ENCODE assay signal across 1 mouse cellular context in the genomic region with DNA sequence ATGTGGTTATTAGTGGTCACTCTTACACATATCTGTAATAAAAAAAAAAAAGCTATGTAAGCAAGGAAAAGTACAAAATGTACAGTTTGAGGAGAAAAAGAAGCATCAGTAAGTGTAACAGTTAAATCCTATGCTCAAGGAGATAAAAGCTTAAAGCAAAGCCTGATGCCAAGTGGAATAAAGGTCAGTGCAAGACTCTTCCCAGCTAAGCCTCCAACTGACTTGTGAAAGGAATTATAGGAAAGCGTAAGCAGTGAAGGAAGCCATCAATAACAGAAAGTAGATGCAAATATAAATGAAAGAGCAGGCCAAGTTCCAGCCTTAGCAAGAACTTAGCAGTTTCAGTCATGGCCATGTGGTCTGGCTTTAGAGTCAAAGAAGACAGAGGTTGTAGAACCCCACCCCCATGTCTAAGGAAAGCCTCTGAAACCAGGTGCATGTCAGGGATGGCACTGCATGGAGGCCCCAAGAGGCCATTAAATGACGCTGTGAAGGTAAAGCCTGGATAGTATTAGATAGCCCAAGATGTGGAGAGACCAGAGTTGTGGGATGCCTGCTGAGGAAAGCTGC.
TF ChIP-seq lines count a peak whose summit lies in the region.

No protein-coding gene starts in this region.

TF ChIP-seq in CH12.LX, 34 proteins besides CTCF, POLR2A, EP300 and RAD21 (continued from another document):
- TF ChIP-seq ELF1 (IDR thresholded peaks at IDR 0.05; ENCODE audit: low read depth, low read length) = no peak
- no peak for TF ChIP-seq SIN3A (IDR thresholded peaks at IDR 0.05; ENCODE audit: low read length)
- no peak for TF ChIP-seq ZKSCAN1 (IDR thresholded peaks at IDR 0.05; ENCODE audit: borderline replicate concordance, low read depth, low read length)
- no peak for TF ChIP-seq MAZ (IDR thresholded peaks at IDR 0.05; ENCODE audit: low read depth, low read length)
- TF ChIP-seq BHLHE40 (IDR thresholded peaks at IDR 0.05; ENCODE audit: low read depth, low read length) = no peak
- TF ChIP-seq CHD2 (IDR thresholded peaks at IDR 0.05; ENCODE audit: low read length) = peak; percentile 58; the same call in 1 of the 2 replicates
- peak; percentile 94 for TF ChIP-seq MYC (IDR thresholded peaks at IDR 0.05; ENCODE audit: low read depth, low read length)
